Mouse (Mus musculus): ENCODE data around the gene Gpr182. TPM values are rescaled to one million over a fixed set of nuclear protein-coding genes. Genes with fewer than 3 reads are reported as not detected.

Gene Gpr182
- polyA plus RNA-seq, 1 experiment, result 2.8 TPM

- no peak for TF ChIP-seq POLR2A (IDR thresholded peaks at IDR 0.05; ENCODE audit: borderline replicate concordance, control insufficient read depth, low read depth, low read length)
- TF ChIP-seq CTCF (IDR thresholded peaks at IDR 0.05; ENCODE audit: control insufficient read depth, insufficient read depth, low read length), result no peak
- H3K27ac ChIP-seq (ENCODE audit: control insufficient read depth, insufficient read depth, low read depth, low read length, poor library complexity), result no peak within 1 kb of the TSS
- no peak within 1 kb of the TSS for H3K4me3 ChIP-seq (replicated peaks; ENCODE audit: control insufficient read depth, low read depth, low read length)
- WGBS, result 74% methylated on average over 9 of the region's 9 CpGs
- H3K4me1 ChIP-seq (ENCODE audit: control insufficient read depth, insufficient read depth, low read length), result no peaks in the 10 kb centered on the region
Observed at GRCm38 (mm10) chr10:127759181-127760110, 7.9 kb upstream of the Gpr182 start, which contains the start of the genes Rdh1 and Rdh16f1. TSS of gene Rdh1 (plus strand) at chr10:127759721. TSS of gene Rdh16f1 (plus strand) at chr10:127759787.

- H3K4me1 ChIP-seq (ENCODE audit: control insufficient read depth, insufficient read depth, low read length), result no peaks in the 10 kb centered on the region
- no peak overlapping the region for H3K27ac ChIP-seq (ENCODE audit: control insufficient read depth, insufficient read depth, low read depth, low read length, poor library complexity)
- TF ChIP-seq CTCF (IDR thresholded peaks at IDR 0.05; ENCODE audit: control insufficient read depth, insufficient read depth, low read length), result no peak
- WGBS, result 38% methylated on average over 18 of the region's 18 CpGs
- no peak overlapping the region for H3K4me3 ChIP-seq (replicated peaks; ENCODE audit: control insufficient read depth, low read depth, low read length)
Observed at GRCm38 (mm10) chr10:127755770-127756468, 4.4 kb upstream of the Gpr182 start.

GRCm38 (mm10) chr10:127755246-127755645, 3.7 kb upstream of the Gpr182 start:
- no peak overlapping the region for H3K27ac ChIP-seq (ENCODE audit: control insufficient read depth, insufficient read depth, low read depth, low read length, poor library complexity)
- no peak for TF ChIP-seq POLR2A (IDR thresholded peaks at IDR 0.05; ENCODE audit: borderline replicate concordance, control insufficient read depth, low read depth, low read length)
- TF ChIP-seq CTCF (IDR thresholded peaks at IDR 0.05; ENCODE audit: control insufficient read depth, insufficient read depth, low read length), result no peak
- WGBS, result 38% methylated on average over 3 of the region's 3 CpGs

GRCm38 (mm10) chr10:127754566-127755166, 3.1 kb upstream of the Gpr182 start:
- Histone ChIP-seq H3K27ac (ENCODE audit: control insufficient read depth, insufficient read depth, low read depth, low read length, poor library complexity) (no peak overlapping the region), H3K4me1 (ENCODE audit: control insufficient read depth, insufficient read depth, low read length) (no peaks in the 10 kb centered on the region; the same call in 1 of the 2 replicates)
- 69% methylated on average over 6 of the region's 6 CpGs for WGBS

More at GRCm38 (mm10) chr10:127755246-127755645, 3.7 kb upstream of the Gpr182 start:
- no peak overlapping the region for H3K4me3 ChIP-seq (replicated peaks; ENCODE audit: control insufficient read depth, low read depth, low read length)
- H3K4me1 ChIP-seq (ENCODE audit: control insufficient read depth, insufficient read depth, low read length), result no peaks in the 10 kb centered on the region

DNA sequence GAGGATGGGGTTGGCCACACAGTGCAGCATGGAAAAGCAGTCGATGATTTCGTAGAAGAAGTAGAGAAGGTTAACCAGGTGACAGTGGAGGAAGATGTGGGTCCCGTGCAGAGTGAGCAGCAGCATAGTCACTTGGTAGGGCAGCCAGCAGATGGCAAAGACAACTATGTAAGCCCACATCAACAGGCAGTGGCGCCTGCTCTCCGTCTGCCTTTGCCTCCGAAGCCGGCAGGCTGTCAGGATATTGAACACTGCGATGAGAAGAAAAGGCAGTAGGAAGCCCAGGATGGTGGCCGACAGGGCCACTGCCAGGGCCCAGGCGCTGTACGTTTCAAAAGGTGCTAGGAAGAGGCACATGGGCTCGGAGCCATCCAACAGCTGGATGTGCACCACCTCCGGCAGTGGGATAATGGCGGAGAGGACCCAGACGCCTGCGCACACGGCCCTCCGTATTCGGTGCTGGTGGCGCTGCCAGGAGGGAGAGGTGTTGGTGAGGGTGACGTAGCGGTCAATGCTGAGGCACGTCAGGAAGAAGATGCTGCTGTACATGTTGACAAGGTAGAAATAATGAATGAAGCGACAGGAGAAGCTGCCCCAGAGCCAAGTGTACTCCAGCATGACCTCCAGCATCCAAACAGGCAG, 1.3 kb downstream of the Gpr182 start:
- WGBS, result 76% methylated on average over 24 of the region's 24 CpGs
- Histone ChIP-seq H3K4me3 (replicated peaks; ENCODE audit: control insufficient read depth, low read depth, low read length) (no peak overlapping the region), H3K27ac (ENCODE audit: control insufficient read depth, insufficient read depth, low read depth, low read length, poor library complexity) (no peak overlapping the region), H3K4me1 (ENCODE audit: control insufficient read depth, insufficient read depth, low read length) (peaks cover 1% of the 10 kb centered on the region)
- TF ChIP-seq CTCF (IDR thresholded peaks at IDR 0.05; ENCODE audit: control insufficient read depth, insufficient read depth, low read length) (no peak), POLR2A (IDR thresholded peaks at IDR 0.05; ENCODE audit: borderline replicate concordance, control insufficient read depth, low read depth, low read length) (no peak)

More at GRCm38 (mm10) chr10:127754566-127755166, 3.1 kb upstream of the Gpr182 start:
- H3K4me3 ChIP-seq (replicated peaks; ENCODE audit: control insufficient read depth, low read depth, low read length), result no peak overlapping the region
- TF ChIP-seq CTCF (IDR thresholded peaks at IDR 0.05; ENCODE audit: control insufficient read depth, insufficient read depth, low read length) (no peak), POLR2A (IDR thresholded peaks at IDR 0.05; ENCODE audit: borderline replicate concordance, control insufficient read depth, low read depth, low read length) (no peak)

DNA sequence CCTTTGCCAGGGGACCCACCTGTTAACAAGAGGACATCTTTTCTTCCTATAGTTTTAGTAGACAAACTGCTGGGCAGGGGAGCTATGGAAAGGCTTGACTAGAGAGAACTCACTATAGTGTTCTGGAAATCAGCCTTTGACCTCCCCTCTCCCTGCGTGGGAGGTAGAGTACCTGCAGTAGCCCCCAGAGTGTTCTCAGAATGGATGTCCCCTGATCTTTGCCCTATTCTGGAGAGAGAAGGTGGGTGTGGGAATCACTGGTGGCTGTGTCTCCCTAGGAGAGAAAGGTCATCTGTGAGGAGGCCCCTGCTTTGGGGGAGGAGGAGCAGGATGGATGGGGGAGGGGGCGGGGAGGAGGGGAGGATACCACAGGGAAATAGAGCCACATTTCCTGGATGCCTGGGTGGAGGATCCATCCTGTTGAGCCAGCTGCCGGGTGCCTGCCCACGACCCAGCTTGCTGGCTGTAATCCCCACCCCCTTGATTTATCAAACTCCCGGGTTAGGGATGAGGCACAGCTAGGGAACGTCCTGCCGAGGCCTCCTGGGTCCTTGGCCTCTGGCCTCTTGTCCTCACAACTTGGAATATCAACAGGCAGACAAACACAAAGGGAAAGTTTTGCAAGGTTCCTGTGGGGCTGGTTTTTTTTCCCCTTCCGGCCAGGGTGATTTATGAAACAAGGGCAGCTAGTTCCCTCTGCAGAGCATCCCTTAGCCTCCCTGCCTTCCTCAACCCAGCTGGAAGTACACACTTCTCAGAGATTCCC, 2.5 kb downstream of the Gpr182 start:
- Histone ChIP-seq H3K27ac (ENCODE audit: control insufficient read depth, insufficient read depth, low read depth, low read length, poor library complexity) (peak overlapping the region; percentile 67), H3K4me3 (replicated peaks; ENCODE audit: control insufficient read depth, low read depth, low read length) (no peak overlapping the region), H3K4me1 (ENCODE audit: control insufficient read depth, insufficient read depth, low read length) (peaks cover 1% of the 10 kb centered on the region)
- 36% methylated on average over 8 of the region's 8 CpGs for WGBS
- TF ChIP-seq POLR2A (IDR thresholded peaks at IDR 0.05; ENCODE audit: borderline replicate concordance, control insufficient read depth, low read depth, low read length) (no peak), CTCF (IDR thresholded peaks at IDR 0.05; ENCODE audit: control insufficient read depth, insufficient read depth, low read length) (no peak)

DNA sequence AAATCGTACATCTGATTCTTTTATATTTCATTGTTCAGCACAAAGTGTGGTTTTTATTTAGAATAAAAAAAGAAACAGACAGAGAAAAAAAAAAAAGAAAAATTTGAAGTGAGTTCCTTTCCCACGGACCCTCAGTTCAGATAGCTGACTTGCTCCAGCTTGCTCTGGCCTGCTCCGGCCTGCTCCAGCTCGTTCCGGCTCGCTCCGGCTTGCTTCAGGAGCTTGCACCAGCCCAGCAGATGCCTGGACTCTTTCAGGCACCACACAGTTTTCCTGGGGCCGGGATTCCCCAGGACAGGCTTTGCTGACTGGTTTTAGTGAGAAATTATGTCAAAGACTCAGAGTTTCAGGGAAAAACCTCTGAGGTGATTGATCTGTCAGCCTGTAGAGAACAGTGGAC, 4.3 kb downstream of the Gpr182 start:
- H3K27ac ChIP-seq (ENCODE audit: control insufficient read depth, insufficient read depth, low read depth, low read length, poor library complexity), result no peak overlapping the region
- WGBS, result 90% methylated on average over 8 of the region's 8 CpGs

More for the DNA sequence above, 4.3 kb downstream of the Gpr182 start:
- Histone ChIP-seq H3K4me1 (ENCODE audit: control insufficient read depth, insufficient read depth, low read length) (peaks cover 1% of the 10 kb centered on the region), H3K4me3 (replicated peaks; ENCODE audit: control insufficient read depth, low read depth, low read length) (no peak overlapping the region)
- TF ChIP-seq POLR2A (IDR thresholded peaks at IDR 0.05; ENCODE audit: borderline replicate concordance, control insufficient read depth, low read depth, low read length) (no peak), CTCF (IDR thresholded peaks at IDR 0.05; ENCODE audit: control insufficient read depth, insufficient read depth, low read length) (no peak)
